Mouse (Mus musculus) midbrain, embryonic 13.5 days (tissue): ENCODE measurements around the gene Otub1. TPM values are rescaled to one million over a fixed set of nuclear protein-coding genes. Genes with fewer than 3 reads are reported as not detected.

ENCODE experiments used
- ATAC-seq: fragments of 200-750 bp; cut with Nextera tagmentation; 2 replicates; pipeline ENCODE4 v1.8.0; 2017; ENCODE audit warnings: mild to moderate bottlenecking, moderate TSS enrichment, moderate library complexity
- H3K27ac ChIP-seq: fragments of 300-500 bp; sonication (generic); 2 replicates; pipeline ENCODE4 v1.5.1; 2015; ENCODE audit warnings: inconsistent platforms, mild to moderate bottlenecking, moderate library complexity
- H3K27me3 ChIP-seq: fragments of 300-500 bp; sonication (generic); 2 replicates; pipeline ENCODE4 v1.6.1; 2015; ENCODE audit warnings: mild to moderate bottlenecking, inconsistent platforms
- H3K36me3 ChIP-seq: fragments of 300-500 bp; sonication (generic); 2 replicates; pipeline ENCODE4 v1.6.1; 2015; ENCODE audit warnings: mild to moderate bottlenecking, inconsistent platforms
- H3K4me1 ChIP-seq: fragments of 300-500 bp; sonication (generic); replicated peaks from 2 replicates; pipeline ENCODE4 v1.6.1; 2015; ENCODE audit warnings: inconsistent platforms
- H3K4me2 ChIP-seq: fragments of 300-500 bp; sonication (generic); replicated peaks from 2 replicates; pipeline ENCODE4 v1.6.1; 2015; ENCODE audit warnings: moderate library complexity, mild to moderate bottlenecking, inconsistent platforms
- H3K4me3 ChIP-seq: fragments of 300-500 bp; sonication (generic); replicated peaks from 2 replicates; pipeline ENCODE4 v1.5.1; 2015; ENCODE audit warnings: mild to moderate bottlenecking, inconsistent platforms
- H3K9ac ChIP-seq: fragments of 300-500 bp; sonication (generic); replicated peaks from 2 replicates; pipeline ENCODE4 v1.6.1; 2015; ENCODE audit warnings: mild to moderate bottlenecking, inconsistent platforms
- H3K9me3 ChIP-seq: fragments of 300-500 bp; sonication (generic); 2 replicates; pipeline ENCODE4 v1.6.1; 2016; ENCODE audit warnings: mild to moderate bottlenecking, inconsistent platforms
- WGBS: fragments of 180-500 bp; shearing (Covaris S2); methylation state at CpG from one replicate; pipeline ENCODE4 v1.1.7; 2015; 5-methylcytosine and 5-hydroxymethylcytosine counted together
- polyA plus RNA-seq: library from polyadenylated mRNA; unstranded; fragments of >200 nt; fragmentation: Nextera tagmentation; extraction: Ambion mirVana; gene quantifications from 2 replicates; pipeline ENCODE4 v1.2.1, GENCODE M21; 2015

The Otub1 gene
- polyA plus RNA-seq, 1 experiment from 2014 or later, result 247 TPM

DNA sequence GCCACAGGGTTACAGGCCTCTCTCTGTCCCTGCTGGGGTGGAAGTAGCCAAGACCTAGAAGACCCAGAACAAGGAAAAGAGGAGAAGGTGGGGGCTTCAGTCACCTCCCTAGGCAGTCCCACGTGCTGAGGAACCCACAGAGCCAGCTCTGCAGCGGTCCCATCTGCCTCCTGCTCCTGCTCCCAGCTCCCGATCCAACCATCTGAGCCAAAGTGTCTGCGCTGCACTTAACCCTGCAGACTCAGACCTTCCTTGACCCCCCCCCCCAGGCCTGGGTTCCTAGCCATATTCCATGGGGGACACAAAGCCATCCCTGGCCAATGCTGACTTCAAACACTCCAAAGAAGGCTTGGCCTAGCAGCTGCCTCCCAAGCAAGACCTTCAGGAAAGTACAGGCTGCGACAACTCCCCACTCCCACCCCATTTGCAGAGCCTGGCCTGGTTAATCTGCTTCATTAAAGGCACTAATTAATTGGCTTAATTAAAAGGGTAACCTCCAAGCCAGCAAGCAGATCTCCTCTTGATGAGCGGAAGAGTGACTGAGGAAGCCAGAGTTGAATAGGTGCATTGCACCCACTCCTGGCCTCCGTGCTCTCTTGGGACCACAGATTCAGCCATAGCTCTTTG, 54.7 kb downstream of the Otub1 start:
- no peak overlapping the region for H3K27ac ChIP-seq
- H3K4me1 ChIP-seq, result peaks cover 91% of the 10 kb centered on the region
- peaks cover 31% of the 10 kb centered on the region for H3K27me3 ChIP-seq
- H3K36me3 ChIP-seq, result no peaks in the 10 kb centered on the region
- H3K4me3 ChIP-seq, result no peak overlapping the region
- WGBS, result 72% methylated on average over 7 of the region's 7 CpGs
- no peak for ATAC-seq
- H3K9me3 ChIP-seq, result no peaks in the 10 kb centered on the region
- no peak overlapping the region for H3K9ac ChIP-seq
- no peak overlapping the region for H3K4me2 ChIP-seq

DNA sequence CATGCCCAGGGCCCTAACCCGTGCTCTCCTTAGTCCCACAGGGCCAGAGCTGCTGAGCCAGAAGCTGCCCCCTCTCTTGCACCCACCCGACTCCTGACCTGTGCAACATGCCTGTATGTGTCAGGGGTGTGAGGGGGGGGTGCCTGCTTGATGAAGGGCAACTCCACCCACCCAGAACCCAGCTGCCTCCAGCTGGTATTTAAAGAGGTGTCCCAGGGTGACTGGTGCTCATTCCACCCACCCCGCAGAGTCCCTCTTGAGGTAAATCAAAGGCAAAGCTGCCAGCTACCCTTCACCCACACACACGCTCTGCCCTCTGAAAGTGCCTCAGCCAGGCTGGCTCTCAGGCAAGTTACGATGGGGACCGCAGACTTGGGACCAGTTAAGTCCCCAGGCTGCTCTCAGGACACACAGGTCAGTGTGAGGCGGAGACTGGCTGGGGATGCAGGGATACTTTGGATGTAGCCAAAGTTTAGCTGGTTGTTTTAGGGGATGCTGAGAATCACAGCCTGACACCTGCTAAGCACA, 56.9 kb downstream of the Otub1 start:
- H3K9ac ChIP-seq, result no peak overlapping the region
- 62% methylated on average over 7 of the region's 7 CpGs for WGBS
- peaks cover 78% of the 10 kb centered on the region for H3K4me1 ChIP-seq
- no peak overlapping the region for H3K4me2 ChIP-seq
- no peaks in the 10 kb centered on the region for H3K9me3 ChIP-seq
- H3K27ac ChIP-seq, result no peak overlapping the region
- H3K27me3 ChIP-seq, result peaks cover 42% of the 10 kb centered on the region
- H3K36me3 ChIP-seq, result no peaks in the 10 kb centered on the region
- no peak for ATAC-seq
- no peak overlapping the region for H3K4me3 ChIP-seq

DNA sequence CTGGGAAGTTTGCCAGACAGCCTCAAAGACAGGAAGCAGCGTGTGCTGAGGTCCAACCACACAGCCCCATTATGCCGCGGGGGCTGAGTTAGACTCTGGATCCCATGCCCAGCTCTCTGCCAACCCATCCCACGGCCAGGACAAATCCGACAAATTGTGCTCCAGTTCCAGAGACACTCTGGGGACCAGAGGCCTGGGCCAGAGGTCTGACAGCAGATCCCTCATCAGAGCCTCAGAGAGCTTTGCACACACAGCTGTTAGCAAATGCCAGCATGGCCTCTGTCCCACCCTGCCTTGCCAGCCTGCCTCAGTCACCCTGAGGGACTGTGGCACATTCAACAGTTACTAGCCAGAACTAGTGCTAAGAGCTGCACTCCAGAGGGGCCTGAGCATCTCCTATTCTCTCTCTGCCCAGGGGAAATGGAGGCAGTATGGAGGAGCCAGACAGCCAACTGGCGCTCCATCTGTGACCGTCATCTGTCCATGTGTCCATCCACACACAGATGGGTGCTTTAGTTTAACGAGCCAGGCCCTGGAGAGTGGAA, 57.5 kb downstream of the Otub1 start:
- no peak for ATAC-seq
- no peak overlapping the region for H3K4me3 ChIP-seq
- H3K27me3 ChIP-seq, result peaks cover 42% of the 10 kb centered on the region
- peaks cover 79% of the 10 kb centered on the region for H3K4me1 ChIP-seq
- H3K9ac ChIP-seq, result peak overlapping the region; percentile 19; the same call in 1 of the 2 replicates
- H3K4me2 ChIP-seq, result no peak overlapping the region
- H3K9me3 ChIP-seq, result no peaks in the 10 kb centered on the region
- WGBS, result 69% methylated on average over 8 of the region's 8 CpGs
- no peaks in the 10 kb centered on the region for H3K36me3 ChIP-seq
- no peak overlapping the region for H3K27ac ChIP-seq

Other genes starting within 250 kb of the Otub1 start
- gene Ppp1r14b, start 231.3 kb downstream of the Otub1 start, polyA plus RNA-seq, result 116 and 151 TPM in 2 replicates
- gene Plcb3, start 229.8 kb downstream of the Otub1 start, polyA plus RNA-seq, result 9.6 and 11.6 TPM in 2 replicates
- 88.5 and 100 TPM in 2 replicates for gene Fkbp2, start 225.8 kb downstream of the Otub1 start, polyA plus RNA-seq
- 23.2 and 28.3 TPM in 2 replicates for gene Vegfb, start 218.7 kb downstream of the Otub1 start, polyA plus RNA-seq
- 24.2 and 25.4 TPM in 2 replicates for gene Dnajc4, start 213.7 kb downstream of the Otub1 start, polyA plus RNA-seq
- gene Nudt22, start 210.2 kb downstream of the Otub1 start, polyA plus RNA-seq, result 20.2 and 21.7 TPM in 2 replicates
- gene Trpt1, start 210.2 kb downstream of the Otub1 start, polyA plus RNA-seq, result 15.6 and 15.8 TPM in 2 replicates
- gene Fermt3, start 186.8 kb downstream of the Otub1 start, polyA plus RNA-seq, result 3.9 and 4.8 TPM in 2 replicates
- gene Stip1, start 166.3 kb downstream of the Otub1 start, polyA plus RNA-seq, result 258 and 273 TPM in 2 replicates
- gene Macrod1, start 149.5 kb downstream of the Otub1 start, polyA plus RNA-seq, result 2.9 and 3.0 TPM in 2 replicates
- 8.3 and 9.2 TPM in 2 replicates for gene Flrt1, start 100.6 kb downstream of the Otub1 start, polyA plus RNA-seq
- 750 and 771 TPM in 2 replicates for gene Cox8a, start 11.3 kb upstream of the Otub1 start, polyA plus RNA-seq
- 73.7 and 74.6 TPM in 2 replicates for gene Naa40, start 34.9 kb upstream of the Otub1 start, polyA plus RNA-seq
- 41.1 and 52.8 TPM in 2 replicates for gene Rcor2, start 61.0 kb upstream of the Otub1 start, polyA plus RNA-seq
- gene Mark2, start 135.5 kb upstream of the Otub1 start, polyA plus RNA-seq, result 40.7 and 47.1 TPM in 2 replicates
- gene Spindoc, start 176.7 kb upstream of the Otub1 start, polyA plus RNA-seq, result 42.2 and 45.3 TPM in 2 replicates
- gene 2700081O15Rik, start 211.3 kb upstream of the Otub1 start, polyA plus RNA-seq, result 16.7 and 17.5 TPM in 2 replicates